ENCODE assay signal across 21 mouse cellular contexts in the genomic region with DNA sequence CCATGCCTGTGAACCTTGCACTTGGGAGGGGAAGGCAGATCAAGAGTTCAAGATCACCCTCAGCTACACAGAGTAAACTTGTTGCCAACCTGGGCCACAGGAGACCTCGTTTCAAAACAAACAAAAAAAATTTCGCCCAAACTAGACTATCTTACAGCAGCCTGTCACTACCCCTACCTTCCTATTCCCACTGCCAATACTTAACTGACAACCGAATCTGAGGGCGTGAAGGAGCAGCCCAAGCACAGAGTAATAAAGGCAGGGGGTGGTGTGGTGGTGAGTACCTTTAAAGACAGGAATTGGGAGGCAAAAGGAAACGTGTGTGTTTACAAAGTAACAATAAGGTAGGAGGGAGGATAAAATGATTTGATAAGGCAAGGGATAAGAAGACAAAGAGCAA.
"Had no signal": no experiment of that assay in that cellular context is flagged by ENCODE, and none has a peak within 500 bp of the region (broad histone marks: within the 10 kb centered on the region; RNA-seq: fewer than 3 reads in every experiment).

No protein-coding gene starts in this region.

- H3K4me3 ChIP-seq: layer of hippocampus, adult 2 months; limb, embryonic 10.5 days; limb, embryonic 13.5 days; midbrain, embryonic 12.5 days; stomach, embryonic 15.5 days had no signal

- H3K27me3 ChIP-seq: limb, embryonic 13.5 days; midbrain, embryonic 12.5 days; stomach, embryonic 15.5 days had no signal

- H3K4me1 ChIP-seq: limb, embryonic 10.5 days; limb, embryonic 13.5 days; stomach, embryonic 15.5 days had no signal

- H3K9me3 ChIP-seq: limb, embryonic 10.5 days; limb, embryonic 13.5 days; midbrain, embryonic 12.5 days; stomach, embryonic 15.5 days had no signal

- DNase-seq: kidney, adult 2 months; kidney, postnatal 25 days; layer of hippocampus, adult 9-11 months; liver; liver, postnatal 0 days; lung, embryonic 14.5 days; right cerebral cortex, adult 18-20 months; right cerebral cortex, postnatal 14 days; right cerebral cortex, postnatal 4 days; spleen, adult 18-20 months; thymus, postnatal 25 days had no signal

- H3K9ac ChIP-seq: limb, embryonic 13.5 days; liver, embryonic 14.5 days; liver, postnatal 0 days; lung, embryonic 14.5 days; midbrain, embryonic 12.5 days; stomach, embryonic 15.5 days had no signal

- ATAC-seq: intestine, postnatal 0 days; liver, postnatal 0 days; lung, postnatal 0 days had no signal

- H3K27ac ChIP-seq: kidney, postnatal 0 days; layer of hippocampus, adult 2 months; limb, embryonic 10.5 days; limb, embryonic 13.5 days; liver, embryonic 14.5 days; macrophage; midbrain, embryonic 12.5 days; stomach, embryonic 15.5 days had no signal

- H3K4me2 ChIP-seq: limb, embryonic 13.5 days; lung, embryonic 14.5 days; midbrain, embryonic 12.5 days; stomach, embryonic 15.5 days had no signal
